8 mouse cellular contexts compared by ENCODE assay signal in the genomic region with DNA sequence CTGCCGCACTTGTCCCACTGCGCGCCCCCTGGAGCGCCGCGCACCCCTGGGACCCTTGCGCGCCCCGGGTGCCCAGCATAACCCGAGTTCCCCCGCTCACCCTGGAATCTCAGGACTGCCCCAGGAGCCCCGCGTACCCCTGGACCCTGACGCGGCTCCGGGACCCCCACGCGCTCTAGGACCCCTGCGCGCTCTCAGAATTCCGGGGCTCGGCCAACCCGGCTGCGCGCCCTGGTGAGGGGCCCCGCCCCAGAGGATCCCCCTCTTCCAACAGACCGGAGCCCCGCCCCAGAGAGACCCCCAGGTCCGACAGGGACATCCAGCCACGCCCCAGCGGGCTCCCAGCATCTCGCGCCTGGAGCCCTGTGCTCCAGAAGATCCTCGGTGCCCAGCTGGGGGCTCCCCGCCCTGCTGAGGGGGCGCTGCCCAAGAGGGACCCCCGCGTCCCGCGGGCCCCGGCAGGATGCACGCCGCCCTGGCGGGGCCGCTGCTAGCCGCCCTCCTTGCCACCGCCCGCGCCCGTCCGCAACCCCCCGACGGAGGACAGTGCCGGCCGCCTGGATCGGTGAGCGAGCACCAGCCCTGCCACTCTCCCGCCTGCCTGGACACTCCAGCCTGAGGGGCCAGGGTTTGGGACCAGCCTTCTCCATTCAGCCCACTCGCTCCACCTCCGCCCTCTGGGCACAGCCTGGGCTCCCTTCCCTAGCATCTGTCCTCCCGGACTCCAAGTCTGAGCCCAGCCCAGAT. TPM values are rescaled to one million over a fixed set of nuclear protein-coding genes. Genes with fewer than 3 reads are reported as not detected.
DNase-seq lines count a peak whose midpoint lies in the region; ATAC-seq lines count a peak whose summit lies in the region.

Trabd2b (plus strand) TSS at position 370 of the 747 bp plus-strand sequence.

- ATAC-seq in lung, embryonic 16.5 days (ENCODE audit: low read depth): peak; percentile 51
- peak; percentile 30 for ATAC-seq in heart, embryonic 16.5 days (replicated peaks; ENCODE audit: extremely low read depth, insufficient read depth, low FRiP score)

- no peak for DNase-seq in lung, postnatal 36 days
- peak; percentile 63 for DNase-seq in embryo, embryonic 10 days (ENCODE audit: low spot score)
- peak; percentile 46 for DNase-seq in kidney, postnatal 14 days
- peak; percentile 64 for DNase-seq in neural tube, embryonic 10.5 days (ENCODE audit: extremely low spot score, low spot score)
- no peak for DNase-seq in c-Kit-positive CD71-positive TER-119-positive erythroid progenitor cells, embryonic 14.5 days (ENCODE audit: low spot score)
- no peak for DNase-seq in right cerebral cortex, adult 2 months (ENCODE audit: low spot score in 2 of 2)

- 1% methylated on average over 53 of the region's 61 CpGs for WGBS in lung, embryonic 16.5 days
- 1% methylated on average over 58 of the region's 61 CpGs for WGBS in heart, embryonic 16.5 days

- H3K4me2 ChIP-seq in lung, embryonic 16.5 days (ENCODE audit: low read depth, low read length): peak within 1 kb of the TSS; percentile 87
- H3K4me2 ChIP-seq in heart, embryonic 16.5 days (ENCODE audit: low read depth, low read length): peak within 1 kb of the TSS; percentile 99

- no peaks in the 10 kb centered on the region for H3K9me3 ChIP-seq in lung, embryonic 16.5 days (ENCODE audit: control insufficient read depth, low read length)
- H3K9me3 ChIP-seq in heart, embryonic 16.5 days (replicated peaks; ENCODE audit: control insufficient read depth, low read length): no peaks in the 10 kb centered on the region

- H3K9ac ChIP-seq in lung, embryonic 16.5 days (ENCODE audit: low read length): peak within 1 kb of the TSS; percentile 80
- H3K9ac ChIP-seq in heart, embryonic 16.5 days (ENCODE audit: low read length): peak within 1 kb of the TSS; percentile 87

- H3K27ac ChIP-seq in lung, embryonic 16.5 days (ENCODE audit: low read length): peak within 1 kb of the TSS; percentile 95
- H3K27ac ChIP-seq in heart, embryonic 16.5 days (ENCODE audit: low read length): peak within 1 kb of the TSS; percentile 85

- H3K27me3 ChIP-seq in lung, embryonic 16.5 days (ENCODE audit: control insufficient read depth, insufficient read depth, low read depth, low read length): peaks cover 11% of the 10 kb centered on the region
- H3K27me3 ChIP-seq in heart, embryonic 16.5 days (ENCODE audit: control insufficient read depth, insufficient read depth, low read length): peaks cover 52% of the 10 kb centered on the region

- H3K4me1 ChIP-seq in lung, embryonic 16.5 days (replicated peaks; ENCODE audit: control insufficient read depth, insufficient read depth, low read length): peaks cover 11% of the 10 kb centered on the region; the same call in 1 of the 2 replicates
- peaks cover 28% of the 10 kb centered on the region for H3K4me1 ChIP-seq in heart, embryonic 16.5 days (ENCODE audit: control insufficient read depth, insufficient read depth, low read length)

- 0 out of 2 replicates have a peak, but pooled peaks cover 2% of the 10 kb centered on the region for H3K36me3 ChIP-seq in lung, embryonic 16.5 days (ENCODE audit: control insufficient read depth, insufficient read depth, low read length)
- no peaks in the 10 kb centered on the region for H3K36me3 ChIP-seq in heart, embryonic 16.5 days (ENCODE audit: control insufficient read depth, insufficient read depth)

- H3K4me3 ChIP-seq in lung, embryonic 16.5 days (ENCODE audit: low read length): peak within 1 kb of the TSS; percentile 74
- H3K4me3 ChIP-seq in heart, embryonic 16.5 days (ENCODE audit: low read length): peak within 1 kb of the TSS; percentile 81

RNA-seq across cellular contexts. Expression of gene Trabd2b, which starts in this region (rescaled TPM):
- 5.1 and 5.4 TPM in 2 replicates for polyA plus RNA-seq in lung, embryonic 16.5 days (2015; fragmentation: Nextera tagmentation; extraction: Ambion mirVana)
- polyA plus RNA-seq in heart, embryonic 16.5 days (2015; fragmentation: Nextera tagmentation; extraction: Ambion mirVana): 2.8 and 3.4 TPM in 2 replicates

Comparison
In these comparisons a context has a peak if more than half of its experiments do, and no peak if none do; other contexts are left out.
1. DNase-seq: peak in embryo, embryonic 10 days (single experiment), kidney, postnatal 14 days (single experiment) and neural tube, embryonic 10.5 days (single experiment); none in lung, postnatal 36 days (single experiment), c-Kit-positive CD71-positive TER-119-positive erythroid progenitor cells, embryonic 14.5 days (single experiment) and right cerebral cortex, adult 2 months (0 of 2).